Mouse (Mus musculus): ENCODE data around the gene Slc5a2. TPM values are rescaled to one million over a fixed set of nuclear protein-coding genes. Genes with fewer than 3 reads are reported as not detected.

The Slc5a2 gene
- total RNA-seq, 2 experiments from 2014 or later, result not detected

- intact Hi-C loops (cut with DNase I), result loop anchor here (5.0 to 10.0 kb wide), 2 partner anchors 49 to 456 kb away; partner anchors contain the start of gene BC017158
- no peak for DNase-seq
Measured at GRCm38 (mm10) chr7:128248081-128249042, 17.1 kb upstream of the Slc5a2 start.

- intact Hi-C loops (cut with DNase I), result loop anchor here (5.0 to 10.0 kb wide), 2 partner anchors 47 to 455 kb away; partner anchors contain the start of gene BC017158
- DNase-seq, result no peak
Measured at GRCm38 (mm10) chr7:128249998-128250397, 15.5 kb upstream of the Slc5a2 start.

- intact Hi-C loops (cut with DNase I), result no loop called here
- DNase-seq, result no peak
Measured at GRCm38 (mm10) chr7:128251946-128252345, 13.5 kb upstream of the Slc5a2 start.

- intact Hi-C loops (cut with DNase I), result no loop called here
- DNase-seq, result no peak
Measured at GRCm38 (mm10) chr7:128252609-128253008, 12.8 kb upstream of the Slc5a2 start.

- no peak for DNase-seq
- intact Hi-C loops (cut with DNase I), result no loop called here
Measured at GRCm38 (mm10) chr7:128254978-128255377, 10.5 kb upstream of the Slc5a2 start.

- intact Hi-C loops (cut with DNase I), result no loop called here
- no peak for DNase-seq
Measured at GRCm38 (mm10) chr7:128255757-128256156, 9.7 kb upstream of the Slc5a2 start.

GRCm38 (mm10) chr7:128256783-128257334 lies 8.6 kb upstream of the Slc5a2 start:
- intact Hi-C loops (cut with DNase I), result no loop called here
- no peak for DNase-seq

- no peak for DNase-seq
- intact Hi-C loops (cut with DNase I), result no loop called here
Measured at GRCm38 (mm10) chr7:128266056-128266455, 599 bp downstream of the Slc5a2 start.

- intact Hi-C loops (cut with DNase I), result no loop called here
- DNase-seq, result no peak
Measured at GRCm38 (mm10) chr7:128267391-128267790, 1.9 kb downstream of the Slc5a2 start.

GRCm38 (mm10) chr7:128267813-128268212 lies 2.4 kb downstream of the Slc5a2 start:
- intact Hi-C loops (cut with DNase I), result no loop called here
- DNase-seq, result no peak

GRCm38 (mm10) chr7:128270431-128270850 lies 5.0 kb downstream of the Slc5a2 start:
- DNase-seq, result no peak
- intact Hi-C loops (cut with DNase I), result no loop called here

- intact Hi-C loops (cut with DNase I), result no loop called here
- DNase-seq, result no peak
Measured at GRCm38 (mm10) chr7:128271496-128271895, 6.0 kb downstream of the Slc5a2 start.

GRCm38 (mm10) chr7:128276051-128276450 lies 10.6 kb downstream of the Slc5a2 start:
- intact Hi-C loops (cut with DNase I), result no loop called here

GRCm38 (mm10) chr7:128279750-128280149 lies 14.3 kb downstream of the Slc5a2 start:
- DNase-seq, result no peak
- intact Hi-C loops (cut with DNase I), result no loop called here

More at GRCm38 (mm10) chr7:128276051-128276450, 10.6 kb downstream of the Slc5a2 start:
- no peak for DNase-seq

GRCm38 (mm10) chr7:128281765-128282164 lies 16.3 kb downstream of the Slc5a2 start:
- DNase-seq, result no peak
- intact Hi-C loops (cut with DNase I), result no loop called here

GRCm38 (mm10) chr7:128282532-128283244 lies 17.2 kb downstream of the Slc5a2 start:
- intact Hi-C loops (cut with DNase I), result no loop called here
- no peak for DNase-seq

- intact Hi-C loops (cut with DNase I), result no loop called here
- DNase-seq, result no peak
Measured at GRCm38 (mm10) chr7:128284047-128284446, 18.6 kb downstream of the Slc5a2 start.

- intact Hi-C loops (cut with DNase I), result no loop called here
Measured at GRCm38 (mm10) chr7:128285060-128285459, 19.6 kb downstream of the Slc5a2 start.

GRCm38 (mm10) chr7:128288923-128289544 lies 23.6 kb downstream of the Slc5a2 start:
- no peak for DNase-seq
- intact Hi-C loops (cut with DNase I), result no loop called here

More at GRCm38 (mm10) chr7:128285060-128285459, 19.6 kb downstream of the Slc5a2 start:
- no peak for DNase-seq

GRCm38 (mm10) chr7:128294785-128295184 lies 29.3 kb downstream of the Slc5a2 start:
- no peak for DNase-seq
- intact Hi-C loops (cut with DNase I), result loop anchor here (5.0 kb wide), 1 partner anchor 47 kb away; the partner anchor contains the start of gene Tgfb1i1
